ENCODE assay signal across 8 mouse cellular contexts in the genomic region with DNA sequence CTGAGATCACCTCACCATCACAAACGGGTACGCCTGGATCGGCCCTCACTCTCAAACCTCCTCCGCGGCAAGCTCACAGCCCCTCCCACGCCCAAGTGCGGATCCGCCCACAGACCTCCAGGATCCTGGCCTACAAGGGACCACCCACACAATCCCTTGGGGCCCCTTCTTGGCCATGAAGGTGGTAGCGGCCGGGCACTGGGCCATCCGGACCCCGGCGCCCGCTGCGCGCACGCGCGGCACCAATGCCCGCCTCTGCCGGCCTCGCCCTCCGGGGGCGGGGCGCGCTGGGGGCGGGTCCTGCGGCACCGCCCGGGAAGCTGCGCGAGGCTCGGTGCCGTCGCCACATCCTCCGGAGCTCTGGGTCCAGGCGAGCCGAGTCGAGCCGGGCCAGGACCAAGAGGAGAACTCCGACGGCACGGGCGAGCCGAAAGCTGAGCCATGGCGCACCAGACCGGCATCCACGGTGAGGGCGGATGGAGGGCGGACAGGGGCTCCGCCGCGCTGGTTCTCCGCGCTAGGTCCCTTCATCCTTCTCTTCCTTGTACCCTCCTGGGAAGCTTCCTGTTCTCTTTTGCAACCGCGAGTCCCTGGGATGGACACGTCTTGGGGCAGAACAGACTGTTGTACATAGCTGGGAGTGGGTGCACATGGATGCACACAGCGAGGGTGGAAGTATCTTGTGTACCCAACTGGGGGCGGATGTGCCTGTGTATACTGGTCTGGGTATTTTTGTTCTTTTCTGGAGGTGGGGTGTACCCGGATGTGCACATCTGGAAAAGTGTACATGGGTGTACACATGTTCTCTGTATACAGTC. TPM values are rescaled to one million over a fixed set of nuclear protein-coding genes. Genes with fewer than 3 reads are reported as not detected.
A peak's percentile ranks its signal among the peaks of the same experiment; 100 is the strongest.
DNase-seq lines count a peak whose midpoint lies in the region; ATAC-seq lines count a peak whose summit lies in the region.

TSS of gene Twf2 (plus strand) at position 290 of the 818 bp plus-strand sequence.

- H3K27me3 ChIP-seq in hindbrain, embryonic 13.5 days = peaks cover 16% of the 10 kb centered on the region; the same call in 1 of the 2 replicates

- peak; percentile 92 for DNase-seq in NIH3T3 (ENCODE audit: low read depth)
- DNase-seq in cerebellum, postnatal 10 days = peak; percentile 95 to 96
- peak; percentile 81 to 85 for DNase-seq in frontal cortex, postnatal 14 days (ENCODE audit: low spot score in 2 of 2)
- DNase-seq in layer of hippocampus, postnatal 25 days (ENCODE audit: extremely low spot score in 1 of 2, low spot score in 1 of 2) = peak; percentile 78 to 90
- peak; percentile 92 for DNase-seq in lung, postnatal 25 days (ENCODE audit: low spot score)
- peak; percentile 93 for DNase-seq in retina, embryonic 14.5 days (ENCODE audit: low spot score)
- DNase-seq in thymus, postnatal 4 days = peak; percentile 92

- H3K9me3 ChIP-seq in hindbrain, embryonic 13.5 days = no peaks in the 10 kb centered on the region

- 1% methylated on average over 57 of the region's 61 CpGs for WGBS in hindbrain, embryonic 13.5 days

- H3K4me2 ChIP-seq in hindbrain, embryonic 13.5 days = peak within 1 kb of the TSS; percentile 71

- peaks cover 63% of the 10 kb centered on the region for H3K4me1 ChIP-seq in hindbrain, embryonic 13.5 days (replicated peaks)

- H3K27ac ChIP-seq in hindbrain, embryonic 13.5 days = peak within 1 kb of the TSS; percentile 80

- peak within 1 kb of the TSS; percentile 67 for H3K4me3 ChIP-seq in hindbrain, embryonic 13.5 days

- H3K36me3 ChIP-seq in hindbrain, embryonic 13.5 days = peaks cover 7% of the 10 kb centered on the region; the same call in 1 of the 2 replicates

- H3K9ac ChIP-seq in hindbrain, embryonic 13.5 days = peak within 1 kb of the TSS; percentile 90

- peak; percentile 86 for ATAC-seq in hindbrain, embryonic 13.5 days (ENCODE audit: low FRiP score)

RNA-seq across cellular contexts. Expression of gene Twf2, which starts in this region (rescaled TPM):
- polyA plus RNA-seq in hindbrain, embryonic 13.5 days (2015; fragmentation: Nextera tagmentation; extraction: Ambion mirVana) = 53.5 and 53.9 TPM in 2 replicates
- 10 to 100 TPM; 52.3 to 57.2 TPM for total RNA-seq in layer of hippocampus, postnatal 25 days (2021)

Comparison
In these comparisons a context has a peak if more than half of its experiments do, and no peak if none do; other contexts are left out.
1. Peak in every context shown above with its lines: DNase-seq, ATAC-seq, H3K4me3 ChIP-seq and H3K27ac ChIP-seq.